Mouse (Mus musculus) ES-E14 (cell line): ENCODE measurements around the gene Jtb. TPM values are rescaled to one million over a fixed set of nuclear protein-coding genes. Genes with fewer than 3 reads are reported as not detected.
"Not testable (repeated sequence)": the region's sequence is repeated elsewhere in the genome, so short reads cannot be mapped to it uniquely, and the experiment has no call there.

Experiments
- DNase-seq: peaks from one replicate; pipeline ENCODE4 v3.0.0-alpha.2; 2013; ENCODE audit warnings: low read depth, low spot score
- H3K27ac ChIP-seq: 2 replicates; pipeline ENCODE4 v1.5.1; 2012; ENCODE audit warnings: low read depth, mild to moderate bottlenecking, low read length, moderate library complexity, mixed read lengths; ENCODE audit not compliant: poor library complexity, insufficient read depth, severe bottlenecking
- H3K36me3 ChIP-seq: 2 replicates; pipeline ENCODE4 v1.6.1; 2012; ENCODE audit warnings: mild to moderate bottlenecking, low read length, moderate library complexity, mixed read lengths; ENCODE audit not compliant: control insufficient read depth, poor library complexity, insufficient read depth, severe bottlenecking
- H3K4me1 ChIP-seq, 2 experiments: fragments of 150-350 bp in 1 of 2; sonication (generic) in 1 of 2; 2 replicates each; pipeline ENCODE4 v1.6.1; 2012; ENCODE audit warnings: low read length in 2 of 2, mild to moderate bottlenecking in 1 of 2, mixed read lengths in 1 of 2; ENCODE audit not compliant: control insufficient read depth in 2 of 2, insufficient read depth in 2 of 2, poor library complexity in 1 of 2
- H3K4me3 ChIP-seq, 2 experiments: fragments of 150-350 bp in 1 of 2; sonication (generic) in 1 of 2; 2 replicates each; pipeline ENCODE4 v1.5.1; 2012; ENCODE audit warnings: low read length in 2 of 2, low read depth in 1 of 2, mild to moderate bottlenecking in 1 of 2, mixed read lengths in 1 of 2; ENCODE audit not compliant: insufficient read depth in 1 of 2, poor library complexity in 1 of 2, severe bottlenecking in 1 of 2
- H3K9ac ChIP-seq: 2 replicates; pipeline ENCODE4 v1.6.1; 2012; ENCODE audit warnings: low read depth, mild to moderate bottlenecking, low read length, mixed read lengths; ENCODE audit not compliant: poor library complexity, insufficient read depth, severe bottlenecking
- H3K9me3 ChIP-seq: fragments of 150-350 bp; sonication (generic); 2 replicates; pipeline ENCODE4 v1.6.1; 2012; ENCODE audit warnings: low read depth, mild to moderate bottlenecking, low read length; ENCODE audit not compliant: control insufficient read depth, insufficient read depth
- CHD2 ChIP-seq: IDR thresholded peaks from 2 replicates; pipeline ENCODE4 v1.6.1; 2014; ENCODE audit warnings: mild to moderate bottlenecking, low read depth, low read length, inconsistent platforms
- HCFC1 ChIP-seq: IDR thresholded peaks from 2 replicates; pipeline ENCODE4 v1.6.1; 2012; ENCODE audit warnings: low read length, inconsistent platforms, borderline replicate concordance; ENCODE audit not compliant: insufficient read depth
- MAFK ChIP-seq: IDR thresholded peaks from 2 replicates; pipeline ENCODE4 v1.6.1; 2014; ENCODE audit warnings: mild to moderate bottlenecking, low read depth, low read length, inconsistent platforms; ENCODE audit not compliant: insufficient read depth
- ZC3H11A ChIP-seq: IDR thresholded peaks from 2 replicates; pipeline ENCODE4 v1.6.1; 2012; ENCODE audit warnings: low read depth, mild to moderate bottlenecking, inconsistent platforms, low read length, borderline replicate concordance
- ZNF384 ChIP-seq: IDR thresholded peaks from 2 replicates; pipeline ENCODE4 v1.6.1; 2012; ENCODE audit warnings: low read depth, low read length, inconsistent platforms
- in situ Hi-C, 2 experiments: fragments of 600-800 bp; cut with MboI; formaldehyde crosslinking; loops; one replicate each; pipeline ENCODE4 v1.15.1; 2025; ENCODE audit warnings: low sequenced_read_pairs in 2 of 2, inconsistent platforms in 1 of 2; ENCODE audit not compliant: unreplicated experiment in 2 of 2
- total RNA-seq: library from RNA; depleted of rRNA; stranded (reverse); fragments of 300-350 nt; gene quantifications from 2 replicates; pipeline ENCODE4 v1.2.3, GENCODE M21; 2012

Gene Jtb
- total RNA-seq, 1 experiment, result 64.0 TPM

GRCm38 (mm10) chr3:90245406-90245805 is 14.0 kb downstream of the Jtb start:
- Histone ChIP-seq H3K4me1 (peaks cover 0 to 13% of the 10 kb centered on the region in 2 experiments; a peak in 2 of 4 replicates), H3K36me3 (no peaks in the 10 kb centered on the region), H3K9ac (no peak overlapping the region), H3K9me3 (no peaks in the 10 kb centered on the region), H3K27ac (no peak overlapping the region), H3K4me3 (no peak overlapping the region)
- in situ Hi-C loops, result no loop called here
- TF ChIP-seq HCFC1 (no peak), CHD2 (no peak), ZC3H11A (no peak)
- DNase-seq, result no peak

DNA sequence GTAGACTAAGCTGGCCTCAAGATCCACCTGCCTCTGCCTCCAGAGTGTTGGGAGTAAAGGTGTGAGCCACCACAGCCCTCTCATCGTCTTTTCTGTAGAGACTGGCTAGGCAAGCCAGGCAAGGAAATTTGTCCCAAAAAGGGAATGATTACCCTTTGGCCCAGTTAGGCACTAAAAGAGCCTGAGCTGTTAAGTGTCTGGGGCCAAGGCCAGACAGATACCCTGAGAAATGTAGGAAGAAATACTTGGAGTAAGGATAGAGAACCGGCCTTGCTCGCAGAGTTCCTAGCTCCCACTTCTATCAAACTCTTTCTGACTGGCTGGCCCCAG is 16.2 kb downstream of the Jtb start:
- TF ChIP-seq ZNF384 (no peak), MAFK (no peak), CHD2 (no peak), ZC3H11A (no peak), HCFC1 (no peak)
- Histone ChIP-seq H3K9ac (peak overlapping the region; percentile 49), H3K4me1 (peaks cover 0 to 7% of the 10 kb centered on the region in 2 experiments; a peak in 2 of 4 replicates), H3K27ac (peak overlapping the region; percentile 74), H3K36me3 (peaks cover 11% of the 10 kb centered on the region), H3K9me3 (no peaks in the 10 kb centered on the region), H3K4me3 (peak overlapping the region; percentile 28 to 93)
- DNase-seq, result no peak
- in situ Hi-C loops, result no loop called here

DNA sequence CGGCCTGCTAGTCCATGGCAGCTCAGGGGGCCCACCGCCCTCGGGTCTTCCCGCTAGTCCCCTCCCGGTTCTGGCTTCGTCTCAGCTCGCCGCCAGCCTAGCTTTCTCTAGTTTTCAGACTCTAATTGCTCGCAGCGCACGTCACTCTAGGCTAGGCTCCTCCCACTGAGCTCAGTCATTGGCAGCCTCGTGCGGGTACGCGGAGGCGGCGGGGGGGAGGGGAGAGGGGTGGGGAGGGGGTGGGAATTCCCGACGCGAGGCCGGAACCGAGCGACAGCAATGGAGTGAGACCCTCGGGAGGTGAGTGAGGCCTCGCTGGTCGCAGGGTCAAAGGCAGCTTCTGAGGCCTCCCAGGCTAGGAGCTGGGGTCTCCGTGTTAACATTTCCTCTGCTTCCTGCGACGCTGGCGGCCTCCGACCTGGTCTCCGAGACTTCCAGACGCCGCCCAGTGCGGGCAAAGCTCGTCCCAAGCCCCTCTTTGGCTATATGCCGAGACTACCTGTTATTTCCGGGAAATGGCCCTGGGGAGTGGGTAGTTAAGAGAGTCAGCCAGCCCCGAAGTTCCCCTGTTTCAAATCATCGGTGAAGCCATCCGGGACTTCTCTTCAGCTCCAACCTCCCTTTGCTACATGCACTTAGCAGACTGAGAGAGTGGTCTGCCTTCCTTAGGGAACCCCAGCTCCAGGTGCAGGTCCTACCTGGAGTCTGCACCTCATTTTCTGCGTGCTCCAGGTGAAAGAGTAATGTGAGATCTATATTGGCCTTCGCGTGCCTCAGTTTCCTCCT is 16.8 kb downstream of the Jtb start, which contains the start of gene Slc39a1:
TSS of gene Slc39a1 (plus strand) at position 213 of the 786 bp plus-strand sequence.
- H3K4me1 ChIP-seq, result peaks cover 0 to 4% of the 10 kb centered on the region in 2 experiments; a peak in 2 of 4 replicates
- TF ChIP-seq MAFK (no peak), ZC3H11A (no peak), CHD2 (no peak), ZNF384 (no peak), HCFC1 (no peak)
- H3K9ac ChIP-seq, result peak within 1 kb of the TSS; percentile 83
- H3K4me3 ChIP-seq, result peak within 1 kb of the TSS; percentile 76 to 93
- in situ Hi-C loops, result no loop called here
- no peaks in the 10 kb centered on the region for H3K9me3 ChIP-seq
- DNase-seq, result peak; percentile 96
- peak within 1 kb of the TSS; percentile 74 for H3K27ac ChIP-seq
- H3K36me3 ChIP-seq, result peaks cover 11% of the 10 kb centered on the region

DNA sequence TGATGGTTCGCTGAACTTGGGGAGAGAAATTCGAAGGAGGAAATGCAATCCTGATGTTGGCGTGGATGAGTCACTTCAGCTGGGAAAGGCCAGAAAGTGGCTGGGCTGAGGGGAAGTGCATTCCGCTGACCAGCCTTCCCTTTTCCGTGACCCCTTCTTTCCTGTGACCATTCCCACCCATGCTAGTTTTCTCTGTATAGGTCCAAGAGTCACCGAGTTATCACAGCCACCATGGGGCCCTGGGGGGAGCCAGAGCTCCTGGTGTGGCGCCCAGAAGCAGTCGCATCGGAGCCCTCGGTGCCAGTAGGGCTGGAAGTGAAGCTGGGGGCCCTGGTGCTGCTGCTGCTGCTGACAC is 17.3 kb downstream of the Jtb start:
- H3K9ac ChIP-seq, result peak overlapping the region; percentile 83
- peak overlapping the region; percentile 76 to 93 for H3K4me3 ChIP-seq
- TF ChIP-seq MAFK (no peak), ZC3H11A (no peak), ZNF384 (no peak), CHD2 (no peak), HCFC1 (no peak)
- in situ Hi-C loops, result no loop called here
- H3K36me3 ChIP-seq, result peaks cover 11% of the 10 kb centered on the region
- no peak overlapping the region; the same call in 1 of the 2 replicates for H3K27ac ChIP-seq
- no peak for DNase-seq
- no peaks in the 10 kb centered on the region for H3K9me3 ChIP-seq
- H3K4me1 ChIP-seq, result peaks cover 0 to 5% of the 10 kb centered on the region in 2 experiments; a peak in 2 of 4 replicates

DNA sequence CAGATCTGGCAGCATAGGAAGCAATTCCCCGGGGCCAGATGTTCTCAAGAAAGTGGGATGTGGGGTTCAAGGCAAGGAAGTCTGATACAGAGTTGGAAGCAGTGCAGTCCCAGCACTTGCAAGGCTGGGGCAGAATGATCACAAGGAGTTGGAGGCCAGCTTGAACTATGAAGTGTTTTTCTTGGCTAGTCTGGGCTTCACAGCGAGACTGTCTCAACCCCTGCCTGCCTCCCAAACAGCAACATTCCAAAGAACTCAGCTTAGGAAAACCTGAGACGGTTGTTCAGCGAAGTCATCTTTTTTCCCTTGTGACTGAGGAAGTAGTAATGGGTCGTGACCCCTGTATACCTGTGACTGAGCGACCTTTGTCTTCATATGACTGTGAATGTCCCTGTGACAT is 19.4 kb downstream of the Jtb start:
- no peak for DNase-seq
- in situ Hi-C loops, result no loop called here
- no peak overlapping the region for H3K27ac ChIP-seq
- TF ChIP-seq MAFK, result no peak
- no peak for TF ChIP-seq HCFC1
- TF ChIP-seq CHD2, result no peak
- TF ChIP-seq ZC3H11A, result no peak
- no peak for TF ChIP-seq ZNF384
- H3K9me3 ChIP-seq, result no peaks in the 10 kb centered on the region
- no peak overlapping the region for H3K9ac ChIP-seq
- peaks cover 11% of the 10 kb centered on the region for H3K36me3 ChIP-seq
- peaks cover 4 to 5% of the 10 kb centered on the region in 2 experiments; a peak in 3 of 4 replicates for H3K4me1 ChIP-seq
- H3K4me3 ChIP-seq, result no peak overlapping the region

GRCm38 (mm10) chr3:90251731-90252226 is 20.4 kb downstream of the Jtb start:
- H3K27ac ChIP-seq, H3K9me3 ChIP-seq, in situ Hi-C loops, H3K9ac ChIP-seq, H3K4me3 ChIP-seq, DNase-seq, H3K4me1 ChIP-seq: not testable (repeated sequence)
- peaks cover 11% of the 10 kb centered on the region for H3K36me3 ChIP-seq

- H3K27ac ChIP-seq, H3K4me1 ChIP-seq, H3K9ac ChIP-seq, DNase-seq, in situ Hi-C loops, H3K4me3 ChIP-seq, H3K9me3 ChIP-seq: not testable (repeated sequence)
- H3K36me3 ChIP-seq, result peaks cover 15% of the 10 kb centered on the region
Measured at GRCm38 (mm10) chr3:90252659-90253058, 21.3 kb downstream of the Jtb start.
